Mouse (Mus musculus) kidney, embryonic 14.5 days (tissue): ENCODE data around the gene Dido1. TPM values are rescaled to one million over a fixed set of nuclear protein-coding genes. Genes with fewer than 3 reads are reported as not detected.
"Not testable (repeated sequence)": the region's sequence is repeated elsewhere in the genome, so short reads cannot be mapped to it uniquely, and the experiment has no call there.

Experiments used
- ATAC-seq: fragments of 200-750 bp; cut with Nextera tagmentation; 2 replicates; pipeline ENCODE4 v1.8.0; 2017; ENCODE audit warnings: moderate number of reproducible peaks, mild to moderate bottlenecking, moderate TSS enrichment, moderate library complexity; ENCODE audit not compliant: low FRiP score, low TSS enrichment
- H3K27ac ChIP-seq: fragments of 300-500 bp; sonication (generic); 2 replicates; pipeline ENCODE4 v1.5.1; 2014; ENCODE audit warnings: low read depth, mild to moderate bottlenecking, low read length, moderate library complexity, mixed read lengths
- H3K27me3 ChIP-seq: fragments of 300-500 bp; sonication (generic); 2 replicates; pipeline ENCODE4 v1.6.1; 2014; ENCODE audit warnings: mild to moderate bottlenecking, low read length; ENCODE audit not compliant: control insufficient read depth, insufficient read depth
- H3K36me3 ChIP-seq: fragments of 300-500 bp; sonication (generic); 2 replicates; pipeline ENCODE4 v1.6.1; 2014; ENCODE audit warnings: low read length, mixed read lengths; ENCODE audit not compliant: control insufficient read depth, insufficient read depth
- H3K4me1 ChIP-seq: fragments of 300-500 bp; sonication (generic); 2 replicates; pipeline ENCODE4 v1.6.1; 2014; ENCODE audit warnings: low read length, mixed read lengths; ENCODE audit not compliant: control insufficient read depth, insufficient read depth
- H3K4me2 ChIP-seq: fragments of 300-500 bp; sonication (generic); replicated peaks from 2 replicates; pipeline ENCODE4 v1.6.1; 2014; ENCODE audit warnings: low read depth, mild to moderate bottlenecking, low read length
- H3K4me3 ChIP-seq: fragments of 300-500 bp; sonication (generic); 2 replicates; pipeline ENCODE4 v1.5.1; 2014; ENCODE audit warnings: mild to moderate bottlenecking, low read length
- H3K9ac ChIP-seq: fragments of 300-500 bp; sonication (generic); 2 replicates; pipeline ENCODE4 v1.6.1; 2014; ENCODE audit warnings: low read depth, mild to moderate bottlenecking, low read length, moderate library complexity
- H3K9me3 ChIP-seq: fragments of 300-500 bp; sonication (generic); 2 replicates; pipeline ENCODE4 v1.6.1; 2016; ENCODE audit warnings: low read length; ENCODE audit not compliant: control insufficient read depth
- WGBS: fragments of 180-500 bp; shearing (Covaris S2); extraction: QIAGEN DNeasy Blood & Tissue Kit; methylation state at CpG from one replicate; pipeline ENCODE4 v1.1.7; 2014; 5-methylcytosine and 5-hydroxymethylcytosine counted together
- polyA plus RNA-seq: library from polyadenylated mRNA; unstranded; fragments of >200 nt; fragmentation: Nextera tagmentation; extraction: Ambion mirVana; gene quantifications from 2 replicates; pipeline ENCODE4 v1.2.1, GENCODE M21; 2014

The Dido1 gene
- polyA plus RNA-seq, 1 experiment from 2014 or later: 39.5 TPM

DNA sequence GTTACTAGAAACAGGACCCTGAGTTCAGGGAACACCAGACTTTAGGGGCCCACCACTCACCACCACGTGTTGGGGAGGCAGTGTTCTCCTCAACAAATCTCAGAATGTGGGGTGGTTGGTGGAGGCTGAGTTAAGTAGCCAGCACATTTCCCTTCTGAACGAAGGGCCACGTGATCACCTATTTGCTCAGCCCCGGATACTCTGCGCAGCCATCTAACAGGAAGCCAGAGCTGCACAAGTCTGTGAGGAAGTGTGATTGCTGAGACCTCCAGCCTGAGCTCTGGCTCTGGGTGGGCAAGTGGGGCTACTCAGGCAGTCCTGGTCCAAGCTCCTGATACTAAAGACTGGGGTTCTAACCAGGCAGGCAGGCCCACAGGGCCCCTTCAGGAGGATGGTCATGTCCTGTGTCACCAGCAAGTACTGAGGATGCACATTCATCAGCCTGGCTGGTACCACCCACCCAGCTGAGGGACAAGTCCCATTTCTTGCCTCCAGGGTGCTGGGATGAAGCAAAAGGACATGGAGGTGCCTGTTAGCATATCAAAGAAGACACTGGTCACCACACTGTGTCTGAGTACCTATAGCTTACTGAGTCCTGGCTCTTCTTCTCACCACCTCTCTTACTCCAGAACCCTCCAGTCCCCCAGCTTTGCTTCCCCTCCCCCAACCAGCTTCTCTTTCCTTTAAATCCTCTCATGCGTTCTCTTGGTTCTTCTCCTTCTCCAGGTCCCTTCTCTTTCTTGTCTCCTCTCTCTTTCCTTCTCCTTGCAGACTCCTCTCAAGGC is 17.1 kb upstream of the Dido1 start:
- Histone ChIP-seq H3K4me1 (peaks cover 9% of the 10 kb centered on the region; the same call in 1 of the 2 replicates), H3K4me3 (no peak overlapping the region), H3K27ac (no peak overlapping the region), H3K9ac (no peak overlapping the region), H3K27me3 (no peaks in the 10 kb centered on the region), H3K36me3 (peaks cover 11% of the 10 kb centered on the region), H3K4me2 (no peak overlapping the region), H3K9me3 (no peaks in the 10 kb centered on the region)
- ATAC-seq: no peak
- WGBS: 72% methylated on average over 6 of the region's 6 CpGs

DNA sequence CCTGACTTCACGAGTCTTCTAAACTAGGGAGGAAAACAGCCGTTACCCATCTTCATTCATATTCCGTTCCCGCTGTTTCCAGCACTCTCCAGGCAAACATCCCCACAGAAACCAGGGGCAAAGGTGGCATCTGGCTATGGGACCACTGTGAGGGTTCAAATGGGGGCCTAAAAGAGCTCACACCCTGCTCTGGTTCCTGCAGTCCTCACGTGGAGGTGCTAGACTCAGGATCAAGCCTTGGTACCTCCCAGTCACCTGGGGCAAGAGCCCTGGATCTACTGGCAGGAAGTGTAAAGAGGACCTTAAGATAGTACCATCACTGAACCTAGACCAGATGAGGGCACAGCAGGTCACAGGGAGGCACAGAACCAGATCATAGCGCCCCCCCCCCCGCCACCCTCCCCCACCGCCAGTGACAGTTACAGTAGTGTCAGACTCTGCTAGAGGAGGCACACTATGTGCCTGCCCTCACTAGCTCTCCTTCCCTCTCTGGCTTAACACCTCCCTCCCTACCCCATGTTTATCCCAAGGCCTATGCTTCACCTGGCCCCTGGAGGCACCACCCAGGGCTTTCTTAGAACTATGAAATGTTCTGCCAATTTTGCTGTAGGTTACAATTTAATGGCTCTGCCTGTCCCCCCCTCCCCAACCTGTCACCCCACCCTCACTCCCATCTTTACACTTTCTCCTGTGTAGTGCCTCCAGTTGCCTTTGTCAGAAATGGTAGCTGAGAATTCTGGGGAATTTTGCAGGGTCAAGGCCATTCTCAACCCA is 16.2 kb upstream of the Dido1 start:
- Histone ChIP-seq H3K4me3 (no peak overlapping the region), H3K9ac (no peak overlapping the region), H3K27me3 (no peaks in the 10 kb centered on the region), H3K9me3 (no peaks in the 10 kb centered on the region), H3K36me3 (peaks cover 19% of the 10 kb centered on the region), H3K27ac (no peak overlapping the region), H3K4me1 (peaks cover 9% of the 10 kb centered on the region; the same call in 1 of the 2 replicates), H3K4me2 (no peak overlapping the region)
- 30% methylated on average over 8 of the region's 8 CpGs for WGBS
- ATAC-seq: no peak

DNA sequence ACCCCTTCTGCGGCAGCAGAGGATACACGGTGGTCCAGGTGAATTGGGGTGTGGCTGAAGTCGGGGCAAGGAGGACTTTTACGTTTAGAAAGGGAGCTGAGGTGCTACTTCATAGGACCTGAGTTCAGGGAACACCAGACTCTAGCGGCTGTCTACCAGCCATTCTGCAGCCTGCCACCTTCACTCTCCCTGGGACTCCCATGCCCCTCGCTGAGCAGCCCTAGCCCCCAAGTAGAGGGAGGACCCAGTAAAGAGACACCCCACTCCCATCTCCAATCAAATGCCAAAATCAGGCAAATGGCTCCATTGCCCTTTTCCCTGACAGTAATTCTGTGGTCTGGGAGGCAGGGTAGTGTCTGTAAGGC is 15.6 kb upstream of the Dido1 start:
- ATAC-seq: peak; percentile 55; the same call in 1 of the 2 replicates
- H3K27ac ChIP-seq: no peak overlapping the region
- peak overlapping the region; percentile 31 for H3K4me2 ChIP-seq

DNA sequence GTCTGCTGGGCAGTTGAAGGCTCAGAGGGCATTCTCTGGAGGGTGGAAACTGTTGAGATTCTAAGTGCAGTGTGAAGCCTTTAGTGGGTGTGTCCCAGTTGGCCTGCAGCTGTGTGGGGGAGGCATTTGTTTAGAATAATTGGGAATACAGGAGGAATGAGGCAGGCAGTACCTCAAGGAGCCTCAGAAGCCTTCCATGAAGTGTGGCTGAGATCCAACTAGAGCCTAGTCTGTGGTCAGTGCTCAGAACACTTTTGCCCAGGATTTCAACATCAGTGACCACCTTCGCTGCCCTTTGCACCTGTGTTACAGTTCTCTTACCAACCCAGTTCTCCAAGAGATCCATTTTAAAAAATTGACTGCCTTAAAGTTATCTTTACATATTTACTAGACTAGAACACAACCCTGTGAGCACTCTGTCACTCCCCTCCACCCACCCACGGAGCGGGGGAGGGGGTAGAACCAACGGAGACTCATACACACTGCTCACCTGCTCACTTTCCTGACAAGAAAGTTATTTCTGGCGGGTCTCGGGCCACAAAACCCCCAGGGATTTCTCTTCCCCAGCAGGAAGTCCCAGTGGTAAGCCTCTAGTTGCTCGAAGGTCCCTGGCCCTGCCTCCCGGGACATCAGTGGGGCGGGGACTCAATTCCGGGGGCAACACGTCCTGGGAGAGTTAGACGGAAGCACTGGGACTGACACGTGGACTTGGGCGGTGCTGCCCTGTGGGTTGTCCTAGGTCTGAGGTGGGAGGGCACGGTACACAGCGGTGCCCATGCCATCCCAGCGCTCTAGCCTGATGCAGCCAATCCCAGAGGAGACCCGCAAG is 15.0 kb upstream of the Dido1 start, which contains the start of gene Slc17a9:
Gene Slc17a9, plus strand, starts transcription at position 679 of the 829 bp plus-strand sequence.
- no peak within 1 kb of the TSS for H3K9ac ChIP-seq
- no peaks in the 10 kb centered on the region for H3K27me3 ChIP-seq
- H3K36me3 ChIP-seq: peaks cover 31% of the 10 kb centered on the region
- peak; percentile 82 for ATAC-seq
- 5% methylated on average over 18 of the region's 18 CpGs for WGBS
- H3K4me1 ChIP-seq: peaks cover 9% of the 10 kb centered on the region; the same call in 1 of the 2 replicates
- 0 out of 2 replicates have a peak within 1 kb of the TSS, but pooled peaks have one; percentile 3 for H3K4me3 ChIP-seq
- peak within 1 kb of the TSS; percentile 31 for H3K4me2 ChIP-seq
- H3K9me3 ChIP-seq: no peaks in the 10 kb centered on the region
- no peak within 1 kb of the TSS for H3K27ac ChIP-seq

More for the DNA sequence above, 15.6 kb upstream of the Dido1 start:
- no peak overlapping the region for H3K9ac ChIP-seq
- H3K27me3 ChIP-seq: no peaks in the 10 kb centered on the region
- 7% methylated on average over 6 of the region's 6 CpGs for WGBS
- H3K36me3 ChIP-seq: peaks cover 25% of the 10 kb centered on the region
- no peaks in the 10 kb centered on the region for H3K9me3 ChIP-seq
- peaks cover 9% of the 10 kb centered on the region; the same call in 1 of the 2 replicates for H3K4me1 ChIP-seq
- 0 out of 2 replicates have a peak overlapping the region, but pooled peaks have one; percentile 3 for H3K4me3 ChIP-seq

DNA sequence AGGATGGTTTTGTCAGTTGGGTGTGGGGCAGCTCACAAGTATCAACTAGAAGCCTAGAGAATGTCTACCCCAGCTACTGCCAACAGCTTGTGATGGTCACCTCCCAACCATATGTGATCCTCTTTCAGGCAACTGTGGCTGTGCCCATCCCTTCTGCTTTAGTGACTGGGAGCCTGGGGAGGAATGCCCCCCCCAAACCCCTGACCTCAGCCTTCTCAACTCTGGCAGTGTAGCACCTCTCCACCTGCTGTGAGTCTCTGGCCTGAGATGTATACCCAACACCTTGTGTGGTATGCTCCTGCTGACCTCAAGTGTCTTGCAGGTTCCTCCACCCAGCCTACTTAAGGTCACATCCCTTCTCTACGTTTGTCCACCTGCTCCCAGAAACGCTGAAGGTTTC is 14.1 kb upstream of the Dido1 start:
- peaks cover 39% of the 10 kb centered on the region for H3K36me3 ChIP-seq

DNA sequence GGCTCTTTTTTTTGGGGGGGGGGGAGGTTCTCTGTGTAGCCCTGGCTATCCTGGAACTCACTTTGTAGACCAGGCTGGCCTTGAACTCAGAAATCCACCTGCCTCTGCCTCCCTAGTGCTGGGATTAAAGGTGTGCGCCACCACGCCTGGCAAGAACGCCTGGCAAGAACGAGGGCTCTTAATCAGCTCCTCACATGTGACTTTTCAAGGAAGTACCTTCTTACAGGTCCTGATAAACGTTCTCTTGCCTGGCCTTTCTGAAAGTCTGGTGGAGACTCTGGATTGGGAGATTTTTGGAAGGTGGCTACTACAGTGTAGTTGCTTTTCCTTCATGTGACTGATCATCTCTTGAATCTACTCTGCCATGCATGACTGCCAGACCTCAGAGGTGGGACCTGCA is 12.9 kb upstream of the Dido1 start:
- H3K36me3 ChIP-seq: peaks cover 49% of the 10 kb centered on the region

More for the DNA sequence above, 14.1 kb upstream of the Dido1 start:
- Histone ChIP-seq H3K4me1 (peaks cover 9% of the 10 kb centered on the region; the same call in 1 of the 2 replicates), H3K27ac (no peak overlapping the region), H3K9me3 (no peaks in the 10 kb centered on the region), H3K4me3 (no peak overlapping the region), H3K9ac (no peak overlapping the region), H3K27me3 (no peaks in the 10 kb centered on the region), H3K4me2 (no peak overlapping the region)
- ATAC-seq: no peak
- WGBS: 69% methylated on average over 2 of the region's 2 CpGs

DNA sequence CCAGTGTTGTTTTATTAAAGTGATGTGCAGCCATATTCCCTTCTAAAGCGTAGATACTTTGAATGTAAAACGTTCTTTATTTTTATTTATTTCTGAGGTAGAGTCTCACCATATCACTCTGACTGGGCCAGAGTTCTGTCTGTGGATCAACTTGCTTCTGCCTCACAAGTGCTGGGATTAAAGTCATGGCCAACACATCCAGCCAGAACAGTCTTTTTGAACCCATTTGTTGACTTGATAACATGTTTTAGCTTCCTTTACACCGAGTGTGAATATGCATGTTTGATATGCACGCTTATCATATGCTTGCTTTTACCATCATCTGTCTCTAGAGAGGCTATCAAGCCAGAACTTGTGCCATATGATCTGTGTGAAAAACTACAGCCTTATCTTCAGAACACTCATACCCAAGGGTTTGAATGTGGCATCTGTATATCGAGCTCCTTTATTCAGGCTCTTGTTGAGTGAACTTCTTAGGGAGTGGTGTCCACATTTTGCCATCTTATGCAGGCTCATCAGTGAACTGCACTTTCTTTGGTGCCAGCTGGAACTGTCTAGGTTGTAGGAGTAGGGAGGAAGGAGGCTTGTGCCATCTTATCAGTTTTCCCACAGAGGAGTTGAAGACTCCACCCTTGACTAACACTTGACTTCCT is 2.4 kb upstream of the Dido1 start:
- 93% methylated on average over 5 of the region's 5 CpGs for WGBS
- no peak overlapping the region for H3K4me3 ChIP-seq
- ATAC-seq: no peak
- H3K9ac ChIP-seq: no peak overlapping the region
- H3K36me3 ChIP-seq: peaks cover 30% of the 10 kb centered on the region
- H3K27ac ChIP-seq: no peak overlapping the region
- H3K9me3 ChIP-seq: no peaks in the 10 kb centered on the region
- no peaks in the 10 kb centered on the region for H3K27me3 ChIP-seq
- H3K4me1 ChIP-seq: peaks cover 15% of the 10 kb centered on the region
- no peak overlapping the region for H3K4me2 ChIP-seq

More for the DNA sequence above, 12.9 kb upstream of the Dido1 start:
- not testable (repeated sequence) for H3K4me1 ChIP-seq, H3K9me3 ChIP-seq, H3K9ac ChIP-seq, H3K4me3 ChIP-seq, H3K27ac ChIP-seq, H3K27me3 ChIP-seq, ATAC-seq, H3K4me2 ChIP-seq
- WGBS: 91% methylated on average over 5 of the region's 5 CpGs

DNA sequence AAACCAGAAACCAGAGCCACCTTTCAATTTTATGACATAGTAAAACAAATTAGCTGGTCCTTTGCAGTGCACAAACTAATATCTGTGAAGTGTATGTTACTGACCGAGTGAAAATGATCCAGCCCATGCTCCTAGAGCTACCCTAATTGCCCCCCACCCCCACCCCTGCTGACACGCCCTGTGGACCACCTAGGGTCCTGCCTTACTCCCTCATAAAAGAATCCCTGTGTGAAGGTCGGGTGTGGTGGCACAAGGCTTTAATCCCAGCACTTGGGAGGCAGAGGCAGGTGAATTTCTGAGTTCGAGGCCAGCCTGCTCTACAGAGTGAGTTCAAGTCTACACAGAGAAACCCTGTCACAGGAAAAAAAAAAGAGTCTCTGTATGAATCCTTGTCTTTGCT is 1.7 kb upstream of the Dido1 start:
- Histone ChIP-seq H3K9ac (peak overlapping the region; percentile 99; the same call in 1 of the 2 replicates), H3K27me3 (no peaks in the 10 kb centered on the region), H3K4me2 (peak overlapping the region; percentile 59), H3K27ac (no peak overlapping the region), H3K9me3 (no peaks in the 10 kb centered on the region), H3K4me3 (peak overlapping the region; percentile 99; the same call in 1 of the 2 replicates), H3K36me3 (peaks cover 27% of the 10 kb centered on the region), H3K4me1 (peaks cover 15% of the 10 kb centered on the region)
- WGBS: 53% methylated on average over 4 of the region's 4 CpGs
- ATAC-seq: no peak
